Mouse (Mus musculus) lung, postnatal 10 days (tissue): Measurements from ENCODE around the gene Cers5.
"Not testable (repeated sequence)": the region's sequence is repeated elsewhere in the genome, so short reads cannot be mapped to it uniquely, and the experiment has no call there.

Source experiments
- DNase-seq: peaks from one replicate; pipeline ENCODE4 v3.0.0; 2021

Gene Cers5

DNA sequence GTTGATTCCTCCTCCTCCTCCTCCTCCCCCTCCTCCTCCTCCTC is at the start of gene Cers5:
Gene Cers5, minus strand, starts transcription at position 5 of the 44 bp plus-strand sequence.
- DNase-seq: not testable (repeated sequence)

DNA sequence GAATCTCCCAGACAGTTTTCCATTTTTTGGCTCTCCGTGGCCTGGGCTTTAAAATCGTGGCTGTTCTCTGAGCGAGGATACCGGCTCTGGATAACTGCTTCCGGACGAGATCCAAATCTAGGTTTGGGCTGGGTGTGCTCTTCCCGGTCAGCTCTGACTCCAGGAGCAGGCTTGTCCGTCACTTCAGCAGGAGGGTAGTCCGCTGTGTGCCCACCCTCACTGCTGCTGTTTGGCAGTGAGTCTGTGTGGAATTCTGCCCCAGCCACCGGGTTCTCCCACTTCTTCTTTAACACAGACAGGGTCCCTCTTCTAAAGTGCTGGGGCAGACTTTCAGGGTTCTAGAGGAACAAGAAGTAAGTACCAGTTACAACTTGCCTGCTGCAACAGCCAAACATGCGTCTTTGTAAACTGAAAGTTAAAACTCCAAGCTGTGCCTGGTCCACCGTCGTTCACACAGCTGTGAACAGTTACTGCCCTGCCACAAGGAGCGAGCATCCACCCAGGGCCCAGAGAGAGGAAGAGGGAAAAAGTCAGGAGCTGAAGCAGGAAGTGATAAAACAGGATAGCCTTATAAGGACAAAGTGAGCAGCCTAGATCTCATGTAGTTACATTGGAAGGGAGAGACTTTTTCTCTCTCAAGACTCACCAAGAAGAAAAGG is 47.1 kb upstream of the Cers5 start:
- DNase-seq: peak; percentile 75

- no peak for DNase-seq
Measured at GRCm38 (mm10) chr15:99819109-99819440, 46.4 kb upstream of the Cers5 start.

DNA sequence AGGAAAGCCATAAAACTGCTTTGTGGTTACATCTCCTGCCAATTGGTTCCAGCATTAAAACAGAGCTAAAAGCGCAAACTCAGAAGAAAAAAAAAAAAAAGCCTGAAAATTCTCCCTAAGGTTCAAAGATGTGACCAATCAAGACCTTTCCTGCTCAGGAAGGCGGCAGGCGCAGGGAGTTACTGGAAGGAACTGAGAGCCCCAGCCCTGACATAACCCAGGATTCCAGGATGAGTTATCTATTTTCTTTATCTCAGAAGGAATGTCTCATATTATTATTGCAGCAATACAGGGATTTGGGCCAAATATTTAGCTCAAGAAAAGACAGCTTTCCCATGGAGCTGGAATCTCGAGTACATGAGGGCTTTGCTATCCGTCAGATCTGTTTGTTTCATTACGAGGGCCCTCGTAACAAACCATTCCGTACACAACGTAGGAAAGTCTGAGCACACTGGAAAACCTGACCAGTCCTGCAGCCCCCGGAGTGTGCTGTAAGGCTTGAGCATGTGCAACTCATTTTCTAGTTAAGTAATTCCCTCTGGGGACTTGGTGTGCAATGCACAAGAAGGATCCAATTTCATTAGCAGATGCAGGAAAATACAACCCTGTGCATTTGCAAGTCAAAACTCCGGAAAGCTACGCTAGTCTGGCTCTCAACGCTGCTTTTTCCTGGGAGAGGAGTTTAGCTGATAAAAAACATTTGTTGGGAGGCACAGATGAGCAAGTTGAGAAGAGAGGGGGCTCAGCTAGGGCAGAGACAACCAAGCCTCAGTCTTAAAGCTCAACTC is 45.8 kb upstream of the Cers5 start:
- DNase-seq: peak; percentile 54

- no peak for DNase-seq
Measured at GRCm38 (mm10) chr15:99817343-99818235, 44.9 kb upstream of the Cers5 start.

- no peak for DNase-seq
Measured at GRCm38 (mm10) chr15:99815999-99816398, 43.3 kb upstream of the Cers5 start.

DNA sequence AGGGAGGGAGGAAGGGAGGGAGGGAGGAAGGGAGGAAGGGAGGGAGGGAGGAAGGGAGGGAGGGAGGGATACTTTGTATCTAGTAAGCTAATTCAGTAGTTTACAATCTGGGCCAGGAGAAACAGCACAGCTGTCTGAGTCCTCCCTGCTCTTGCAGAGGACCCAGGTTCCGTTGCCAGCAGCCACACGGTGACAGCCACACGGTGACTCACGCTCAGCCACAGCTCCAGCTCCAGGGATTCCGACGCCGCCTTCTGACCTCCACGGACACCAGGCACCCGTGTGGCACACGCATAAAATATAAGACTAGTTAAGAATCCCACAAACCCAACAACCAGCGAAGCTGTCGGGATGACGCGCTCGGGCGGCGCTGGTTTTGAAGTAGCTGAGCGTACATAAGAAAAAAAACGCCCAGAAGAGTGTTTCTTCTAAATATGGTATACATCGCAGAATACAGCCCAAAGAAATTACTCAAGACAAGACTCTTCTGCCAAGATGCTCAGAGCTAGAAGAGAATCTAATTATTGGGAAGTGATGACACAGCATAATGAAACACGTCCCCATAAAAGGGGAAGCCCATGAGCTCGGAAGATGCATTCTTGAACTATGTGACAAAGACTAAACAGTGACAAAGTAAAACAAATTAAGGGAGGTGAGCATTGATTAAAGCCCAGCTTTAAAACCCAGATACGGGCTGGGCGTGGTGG is 42.0 kb upstream of the Cers5 start:
- DNase-seq: peak; percentile 53

GRCm38 (mm10) chr15:99813639-99814038 is 41.0 kb upstream of the Cers5 start:
- DNase-seq: no peak

GRCm38 (mm10) chr15:99812097-99812496 is 39.4 kb upstream of the Cers5 start:
- DNase-seq: no peak

GRCm38 (mm10) chr15:99807776-99808735 is 35.4 kb upstream of the Cers5 start:
- DNase-seq: no peak

DNA sequence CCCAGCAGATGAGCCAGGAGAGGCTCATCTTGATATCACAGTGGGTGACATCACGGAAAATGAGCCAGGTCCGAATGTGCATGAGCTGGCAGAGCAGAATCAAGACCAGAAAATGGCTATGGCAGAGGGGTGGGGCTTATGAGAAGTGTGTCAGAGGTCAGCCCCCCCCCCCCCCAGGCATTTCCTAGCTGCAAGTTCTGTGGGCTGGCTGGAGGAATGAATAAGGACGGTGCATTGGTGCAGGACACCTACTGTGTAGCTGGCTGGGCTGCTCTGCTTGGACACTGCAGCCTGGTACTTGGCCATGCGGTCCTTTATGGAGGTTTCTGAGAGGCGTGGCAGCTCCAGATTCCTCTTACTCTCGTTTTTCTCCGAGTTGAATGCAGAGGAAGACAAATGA is 33.5 kb upstream of the Cers5 start:
- DNase-seq: no peak

- no peak for DNase-seq
Measured at GRCm38 (mm10) chr15:99805673-99806072, 33.0 kb upstream of the Cers5 start.

DNA sequence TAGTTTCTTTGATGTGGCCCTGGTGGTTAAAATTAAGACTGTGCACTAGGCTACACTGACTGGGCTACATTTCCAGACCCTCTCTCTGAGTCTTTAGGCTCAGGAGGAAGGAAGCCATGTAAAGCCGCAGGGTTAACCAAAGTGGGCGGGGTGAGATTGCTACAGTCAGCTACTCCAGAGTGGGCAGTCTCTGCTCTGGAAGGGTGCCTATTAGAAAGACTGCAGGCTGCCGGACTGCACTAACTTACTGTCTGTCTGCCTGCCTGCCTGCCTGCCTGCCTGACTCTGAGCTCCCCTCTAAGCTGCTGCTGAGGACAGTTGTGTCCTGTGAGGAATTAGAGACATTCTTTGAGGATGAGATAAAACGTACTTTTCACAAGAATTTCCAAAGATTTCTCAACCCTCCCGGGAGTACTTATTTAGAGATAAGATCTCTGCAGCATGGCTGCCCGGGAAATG is 30.5 kb upstream of the Cers5 start:
- peak; percentile 74 for DNase-seq

DNA sequence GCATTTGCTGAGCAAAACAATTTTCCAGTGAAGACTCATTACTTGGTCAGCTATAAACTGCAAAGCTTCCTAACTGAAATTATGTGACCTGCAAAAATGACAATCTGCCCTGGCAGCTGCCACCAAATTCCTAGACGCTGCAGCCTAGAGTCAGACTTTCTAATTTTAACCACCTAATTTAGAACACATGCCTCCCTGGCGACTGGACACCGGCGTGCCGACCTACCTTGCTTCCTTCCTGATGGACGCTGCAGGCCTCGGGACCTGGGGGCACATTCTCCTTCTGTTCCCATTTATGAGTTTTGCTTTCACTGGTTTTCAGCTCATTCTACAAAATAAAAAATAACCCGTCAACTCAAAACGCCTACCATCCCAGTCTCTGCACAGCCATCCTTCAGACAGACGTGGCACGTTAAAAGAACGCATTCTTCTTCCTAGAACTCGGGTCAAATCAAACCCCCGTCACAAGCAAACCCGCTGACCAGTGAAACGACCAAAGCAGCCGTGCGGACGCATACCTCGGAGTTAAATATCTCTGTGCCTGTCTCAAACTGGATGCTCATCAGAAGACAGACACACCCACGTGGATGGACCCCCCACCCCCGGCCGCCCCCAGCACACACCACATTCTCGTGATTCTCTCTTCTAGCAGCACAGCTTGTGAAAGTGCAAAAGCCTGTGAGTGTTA is 29.3 kb upstream of the Cers5 start:
- no peak for DNase-seq

DNA sequence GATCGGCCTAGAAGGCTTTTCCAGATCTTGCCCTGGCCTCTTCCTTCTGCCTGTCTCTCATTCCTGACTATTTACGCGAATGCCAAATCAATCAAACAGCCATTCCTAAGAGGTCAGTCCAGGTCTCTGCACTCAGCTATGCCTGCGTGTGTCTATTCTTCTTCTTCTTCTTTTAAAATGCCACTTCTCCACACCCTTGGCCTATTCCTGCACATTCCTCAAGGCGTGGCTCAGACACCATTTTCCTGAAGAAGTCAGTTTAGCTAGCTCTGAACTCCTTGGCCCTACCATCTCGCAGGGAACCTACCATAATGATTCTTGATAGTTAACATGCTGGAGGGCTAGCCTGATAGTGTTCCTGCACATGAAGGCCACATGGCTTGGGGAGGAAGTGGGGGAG is 27.0 kb upstream of the Cers5 start:
- DNase-seq: no peak

DNA sequence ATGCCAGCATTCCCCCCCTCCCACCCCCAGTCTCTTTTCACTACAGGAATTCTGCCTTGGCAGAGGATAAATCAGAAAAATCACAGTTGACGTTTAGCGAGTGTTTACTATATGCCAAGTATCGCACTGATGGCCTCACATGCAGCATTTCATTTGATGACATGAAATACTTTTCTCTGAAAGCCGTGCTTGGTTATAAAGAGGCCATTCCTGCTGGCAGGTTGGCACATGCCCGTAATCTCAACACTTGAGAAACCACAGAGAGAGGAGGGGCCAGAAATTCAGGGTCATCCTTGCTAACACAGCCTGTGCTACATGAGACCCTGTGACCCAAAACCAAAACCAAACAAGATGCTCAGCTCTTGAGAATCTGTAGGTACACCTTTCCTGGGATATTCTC is 25.2 kb upstream of the Cers5 start:
- DNase-seq: peak; percentile 28

DNA sequence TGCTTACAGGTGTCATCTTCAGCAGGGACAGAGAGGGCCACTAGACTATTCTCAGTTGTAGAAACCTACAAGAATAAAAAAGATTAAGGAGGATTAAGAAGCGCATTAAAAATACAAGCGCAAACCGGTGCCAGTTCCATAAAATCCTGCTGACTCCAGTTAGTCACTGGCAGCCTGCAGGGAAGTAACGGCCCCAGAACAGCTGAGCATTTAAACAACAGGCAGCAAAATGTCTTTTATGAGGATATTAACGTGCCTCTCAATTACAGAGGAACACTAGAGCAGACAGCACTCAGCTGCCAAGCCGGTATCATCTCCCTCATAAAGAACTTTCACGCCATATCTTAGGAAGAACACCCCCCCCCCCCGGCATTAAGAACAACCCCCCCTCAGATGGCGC is 24.1 kb upstream of the Cers5 start:
- DNase-seq: no peak

DNA sequence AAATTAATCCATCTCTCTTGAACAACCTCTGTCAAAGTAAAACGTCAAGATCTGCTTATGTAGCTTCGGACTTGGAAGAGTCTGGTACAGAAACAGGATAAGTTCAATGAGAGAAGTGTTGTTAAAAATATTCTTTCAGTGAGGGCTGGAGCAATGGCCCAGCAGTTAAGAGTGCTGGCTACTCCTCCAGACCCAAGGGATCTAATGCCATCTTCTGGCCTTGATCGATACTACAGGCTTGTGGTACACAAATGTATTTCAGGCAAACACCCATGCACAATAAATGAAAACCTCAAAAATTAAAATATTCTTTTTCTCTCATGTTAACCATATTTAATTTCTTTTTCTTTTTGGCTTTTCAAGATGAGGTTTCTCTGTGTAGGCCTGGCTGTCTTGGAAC is 23.4 kb upstream of the Cers5 start:
- DNase-seq: peak; percentile 61

DNA sequence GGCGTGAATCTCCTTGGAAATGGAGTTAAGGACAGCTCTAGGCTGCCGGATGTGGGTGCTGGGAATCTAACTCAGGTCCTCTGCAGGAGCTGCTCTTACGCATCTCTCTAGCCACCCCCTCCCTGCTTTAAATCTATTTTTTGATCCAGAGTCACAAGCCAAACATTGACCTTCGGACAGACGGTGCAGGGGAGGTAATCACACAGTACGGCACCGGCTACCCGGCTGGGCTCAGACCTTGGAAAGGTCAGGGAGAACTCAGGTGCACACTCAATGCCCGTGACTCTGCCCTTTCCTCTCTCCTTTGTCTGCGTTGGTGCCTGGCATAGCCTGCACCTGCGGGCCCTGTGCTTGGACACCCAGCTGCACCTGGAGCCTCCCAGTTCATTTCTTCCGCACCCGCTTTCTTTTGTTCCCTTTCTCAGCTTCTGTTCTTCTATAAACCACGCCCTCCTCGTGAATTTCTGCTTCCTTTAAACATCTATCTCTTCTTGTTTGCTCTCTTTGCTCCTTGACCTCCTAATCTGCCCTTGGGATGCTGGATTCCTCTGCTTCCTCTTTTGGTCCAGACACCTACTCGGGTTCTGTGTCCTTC is 19.6 kb upstream of the Cers5 start:
- no peak for DNase-seq

DNA sequence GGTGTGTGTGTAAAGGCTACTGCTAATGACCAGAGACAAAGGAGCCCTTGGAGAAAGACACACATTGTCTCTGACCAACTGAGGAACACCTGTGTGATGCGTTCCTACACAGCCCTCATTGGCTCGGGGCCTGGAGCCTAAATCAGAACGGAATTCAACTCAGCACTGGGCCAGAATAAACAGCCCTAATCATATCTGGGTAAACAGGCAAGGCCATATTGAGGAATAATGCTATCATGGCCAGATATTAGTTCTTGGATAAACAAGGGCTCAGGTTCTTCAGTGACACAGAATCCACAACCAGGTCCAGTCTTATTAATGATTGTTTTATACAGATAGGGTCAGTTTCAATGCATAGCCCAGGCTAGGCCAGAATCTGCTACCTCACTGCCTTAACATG is 18.3 kb upstream of the Cers5 start:
- DNase-seq: no peak

- DNase-seq: no peak
Measured at GRCm38 (mm10) chr15:99790464-99790863, 17.8 kb upstream of the Cers5 start.
